Mouse (Mus musculus) left cerebral cortex, adult 6 months (tissue): ENCODE measurements around the gene Slc6a5. TPM values are rescaled to one million over a fixed set of nuclear protein-coding genes. Genes with fewer than 3 reads are reported as not detected.

Experiments used
- long read RNA-seq, 2 experiments: library from polyadenylated mRNA; unstranded; transcript quantifications; one replicate each; pipeline ENCODE4 v2.0.0; 2019 to 2020
- polyA plus RNA-seq: library from polyadenylated mRNA; unstranded; fragments of <200 nt; fragmentation: Nextera tagmentation; gene quantifications from 2 replicates; pipeline ENCODE4 v1.2.3, GENCODE M21; 2021

Gene Slc6a5
- 0.04 TPM in 1 of 2 replicates, not detected in the other for polyA plus RNA-seq
- long read RNA-seq, experiment 1 = 0 reads
- long read RNA-seq, experiment 2 = 0 reads

GRCm38 (mm10) chr7:49909850-49910249 is at the start of gene Slc6a5:
Gene Slc6a5 (plus strand): TSS chr7:49910146.

GRCm38 (mm10) chr7:49974841-49975440 is 65.0 kb downstream of the Slc6a5 start, which contains the start of gene Nell1:
Gene Nell1 (plus strand): TSS chr7:49974864.

Other genes starting within 250 kb of the Slc6a5 start
- 24.6 and 27.1 TPM in 2 replicates for gene Htatip2, start 151.0 kb upstream of the Slc6a5 start, polyA plus RNA-seq
- gene Prmt3, start 131.8 kb upstream of the Slc6a5 start, polyA plus RNA-seq = 24.3 and 30.3 TPM in 2 replicates
- gene Nell1, start 64.7 kb downstream of the Slc6a5 start, polyA plus RNA-seq = 21.4 and 23.4 TPM in 2 replicates